Mouse (Mus musculus) lung, embryonic 14.5 days (tissue): ENCODE results near the gene Picalm. TPM values are rescaled to one million over a fixed set of nuclear protein-coding genes. Genes with fewer than 3 reads are reported as not detected.

Experiments used
- ATAC-seq: fragments of 200-750 bp; cut with Nextera tagmentation; 2 replicates; pipeline ENCODE4 v1.8.0; 2017; ENCODE audit warnings: mild to moderate bottlenecking, moderate TSS enrichment, moderate library complexity; ENCODE audit not compliant: insufficient read depth
- DNase-seq: peaks from one replicate; pipeline ENCODE4 v3.0.0-alpha.2; 2015
- H3K27ac ChIP-seq: fragments of 300-500 bp; sonication (generic); 2 replicates; pipeline ENCODE4 v1.5.1; 2014; ENCODE audit warnings: low read depth, mild to moderate bottlenecking, moderate library complexity
- H3K27me3 ChIP-seq: fragments of 300-500 bp; sonication (generic); 2 replicates; pipeline ENCODE4 v1.6.1; 2014; ENCODE audit warnings: low read length, control low read depth; ENCODE audit not compliant: insufficient read depth
- H3K36me3 ChIP-seq: fragments of 300-500 bp; sonication (generic); 2 replicates; pipeline ENCODE4 v1.6.1; 2014; ENCODE audit warnings: control low read depth; ENCODE audit not compliant: insufficient read depth
- H3K4me1 ChIP-seq: fragments of 300-500 bp; sonication (generic); 2 replicates; pipeline ENCODE4 v1.6.1; 2014; ENCODE audit warnings: antibody characterized with exemption, control low read depth; ENCODE audit not compliant: insufficient read depth
- H3K4me2 ChIP-seq: fragments of 300-500 bp; sonication (generic); 2 replicates; pipeline ENCODE4 v1.6.1; 2014; ENCODE audit warnings: mild to moderate bottlenecking
- H3K4me3 ChIP-seq: fragments of 300-500 bp; sonication (generic); 2 replicates; pipeline ENCODE4 v1.5.1; 2014; ENCODE audit warnings: low read depth, low read length
- H3K9ac ChIP-seq: fragments of 300-500 bp; sonication (generic); 2 replicates; pipeline ENCODE4 v1.6.1; 2014
- H3K9me3 ChIP-seq: fragments of 300-500 bp; sonication (generic); 2 replicates; pipeline ENCODE4 v1.6.1; 2016; ENCODE audit warnings: low read depth, low read length, control low read depth
- CTCF ChIP-seq: IDR thresholded peaks from 2 replicates; pipeline ENCODE4 v1.5.1; 2016; ENCODE audit warnings: antibody characterized with exemption, low read depth
- WGBS: fragments of 180-500 bp; shearing (Covaris S2); extraction: QIAGEN DNeasy Blood & Tissue Kit; methylation state at CpG from one replicate; pipeline ENCODE4 v1.1.7; 2014; 5-methylcytosine and 5-hydroxymethylcytosine counted together
- polyA plus RNA-seq: library from polyadenylated mRNA; unstranded; fragments of >200 nt; fragmentation: Nextera tagmentation; extraction: Ambion mirVana; gene quantifications from 2 replicates; pipeline ENCODE4 v1.2.1, GENCODE M21; 2014

The Picalm gene
- 53.6 and 59.9 TPM in 2 replicates for polyA plus RNA-seq

DNA sequence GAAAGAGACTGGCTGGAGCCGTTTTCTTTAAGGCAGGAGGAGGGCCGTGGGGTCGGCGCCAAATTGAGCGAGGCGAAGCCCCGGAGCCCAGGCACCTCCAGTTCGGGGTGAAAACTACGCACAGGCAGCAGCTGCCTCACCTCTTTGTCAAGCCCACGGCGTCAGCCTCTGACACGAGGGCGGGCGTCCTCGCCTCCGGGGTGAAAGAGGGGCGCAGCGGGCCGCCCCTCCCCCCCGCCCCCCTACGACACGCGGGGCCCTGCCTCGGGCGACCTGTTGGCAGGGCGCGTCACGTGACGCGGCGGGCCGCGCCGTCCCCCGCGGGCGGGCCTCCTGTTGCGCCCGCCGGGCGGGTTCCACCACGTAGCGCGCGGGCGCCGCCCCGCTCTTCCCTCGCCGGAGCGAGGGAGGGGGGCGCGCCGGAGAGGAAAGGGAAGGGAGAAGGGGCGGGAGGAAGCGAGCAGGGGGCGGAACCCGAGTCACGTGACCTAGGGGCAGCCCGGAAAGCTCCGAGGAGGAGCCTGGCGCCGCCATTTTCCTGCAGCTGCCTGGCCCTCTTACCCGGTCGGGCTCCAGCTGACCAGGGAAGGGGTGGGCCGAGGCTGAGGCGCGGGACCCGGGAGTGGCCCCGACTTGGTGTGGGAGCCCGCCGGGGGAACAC is at the start of gene Picalm:
TSS of gene Picalm (plus strand) at position 482 of the 661 bp plus-strand sequence.
- under 1% methylated on average over 57 of the region's 72 CpGs for WGBS
- TF ChIP-seq CTCF, result no peak
- ATAC-seq (peak; percentile 94), DNase-seq (peak; percentile 99)
- Histone ChIP-seq H3K9me3 (no peaks in the 10 kb centered on the region), H3K4me2 (peak within 1 kb of the TSS; percentile 64), H3K9ac (peak within 1 kb of the TSS; percentile 98), H3K27ac (peak within 1 kb of the TSS; percentile 99), H3K4me3 (peak within 1 kb of the TSS; percentile 96), H3K4me1 (0 out of 2 replicates have a peak, but pooled peaks cover 15% of the 10 kb centered on the region), H3K36me3 (no peaks in the 10 kb centered on the region), H3K27me3 (no peaks in the 10 kb centered on the region)

DNA sequence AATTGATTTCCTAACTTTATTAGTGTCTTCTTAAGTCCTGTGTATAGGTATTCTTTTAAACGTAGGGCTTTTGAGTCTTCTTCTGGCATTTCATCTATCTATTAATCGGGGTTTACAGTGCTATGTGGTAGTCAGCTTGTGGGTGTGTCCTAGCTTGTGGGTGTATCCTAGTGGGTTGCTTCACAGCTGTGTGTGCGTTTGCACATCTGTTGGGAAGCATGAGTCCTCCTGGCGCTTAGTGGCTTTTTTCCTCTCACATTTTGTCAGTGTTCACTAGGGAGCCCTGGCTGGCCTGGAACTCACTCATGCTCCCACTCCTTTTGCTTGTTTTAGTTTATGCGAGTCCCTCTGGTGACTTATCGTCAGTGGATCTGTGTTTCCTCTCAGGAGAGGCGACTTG is 46.2 kb upstream of the Picalm start:
- 53% methylated on average over 7 of the region's 7 CpGs for WGBS
- DNase-seq, result peak; percentile 23

DNA sequence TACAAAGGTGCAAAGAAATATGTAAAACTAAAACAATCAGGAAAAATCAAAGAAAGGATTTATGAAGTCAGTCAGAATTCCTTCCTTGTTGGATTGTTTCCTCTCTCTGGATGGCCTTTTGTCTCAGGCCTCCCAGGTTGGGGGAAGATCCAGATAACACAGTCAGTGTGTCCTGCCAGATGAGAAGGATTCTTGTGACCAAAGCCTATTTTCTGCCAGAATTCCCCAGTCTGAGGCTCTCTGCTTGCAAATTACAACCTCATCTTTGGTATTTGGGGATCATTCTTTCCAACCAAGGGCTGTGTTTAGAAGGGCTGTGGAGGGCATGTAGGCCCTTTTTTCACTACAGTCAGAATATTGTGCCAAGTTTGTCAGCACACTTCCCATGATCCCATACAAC is 45.5 kb upstream of the Picalm start:
- DNase-seq (peak; percentile 23), ATAC-seq (no peak)
- Histone ChIP-seq H3K4me3 (no peak overlapping the region), H3K9me3 (no peaks in the 10 kb centered on the region), H3K4me1 (0 out of 2 replicates have a peak, but pooled peaks cover 3% of the 10 kb centered on the region), H3K36me3 (no peaks in the 10 kb centered on the region), H3K27me3 (no peaks in the 10 kb centered on the region), H3K9ac (no peak overlapping the region), H3K27ac (peak overlapping the region; percentile 48; the same call in 1 of the 2 replicates), H3K4me2 (no peak overlapping the region)
- no peak for TF ChIP-seq CTCF

More for the DNA sequence above, 46.2 kb upstream of the Picalm start:
- Histone ChIP-seq H3K9ac (no peak overlapping the region), H3K9me3 (no peaks in the 10 kb centered on the region), H3K27me3 (no peaks in the 10 kb centered on the region), H3K36me3 (no peaks in the 10 kb centered on the region), H3K4me1 (0 out of 2 replicates have a peak, but pooled peaks cover 3% of the 10 kb centered on the region), H3K27ac (no peak overlapping the region; the same call in 1 of the 2 replicates), H3K4me2 (no peak overlapping the region), H3K4me3 (no peak overlapping the region)
- peak; percentile 74; the same call in 1 of the 2 replicates for ATAC-seq
- no peak for TF ChIP-seq CTCF

DNA sequence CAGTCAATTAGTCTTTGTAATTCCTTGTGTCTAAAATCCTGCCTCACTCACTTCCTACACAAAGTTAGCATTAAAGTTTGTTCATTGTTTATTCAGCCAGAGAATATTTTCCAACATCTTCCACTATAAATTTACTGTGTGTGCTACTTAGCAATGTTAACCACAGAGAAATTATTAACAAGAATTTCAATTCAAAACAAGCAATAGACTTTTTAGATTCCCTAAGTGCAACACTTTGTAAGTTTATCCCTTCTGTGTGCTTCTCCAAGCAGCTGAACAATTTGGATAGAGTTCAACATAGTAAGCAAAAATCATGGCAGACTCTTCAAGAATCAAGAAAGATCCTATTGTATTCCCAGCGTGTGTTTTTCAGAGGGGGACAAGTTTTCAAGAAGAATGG is 44.3 kb upstream of the Picalm start:
- 0 out of 2 replicates have a peak, but pooled peaks cover 3% of the 10 kb centered on the region for H3K4me1 ChIP-seq
- H3K4me2 ChIP-seq, result no peak overlapping the region
- H3K27ac ChIP-seq, result peak overlapping the region; percentile 46; the same call in 1 of the 2 replicates
- H3K9me3 ChIP-seq, result no peaks in the 10 kb centered on the region
- DNase-seq (peak; percentile 26), ATAC-seq (no peak)
- H3K9ac ChIP-seq, result no peak overlapping the region
- H3K27me3 ChIP-seq, result no peaks in the 10 kb centered on the region
- no peaks in the 10 kb centered on the region for H3K36me3 ChIP-seq
- TF ChIP-seq CTCF, result no peak
- H3K4me3 ChIP-seq, result no peak overlapping the region
- 18% methylated on average over 1 of the region's 1 CpGs for WGBS

DNA sequence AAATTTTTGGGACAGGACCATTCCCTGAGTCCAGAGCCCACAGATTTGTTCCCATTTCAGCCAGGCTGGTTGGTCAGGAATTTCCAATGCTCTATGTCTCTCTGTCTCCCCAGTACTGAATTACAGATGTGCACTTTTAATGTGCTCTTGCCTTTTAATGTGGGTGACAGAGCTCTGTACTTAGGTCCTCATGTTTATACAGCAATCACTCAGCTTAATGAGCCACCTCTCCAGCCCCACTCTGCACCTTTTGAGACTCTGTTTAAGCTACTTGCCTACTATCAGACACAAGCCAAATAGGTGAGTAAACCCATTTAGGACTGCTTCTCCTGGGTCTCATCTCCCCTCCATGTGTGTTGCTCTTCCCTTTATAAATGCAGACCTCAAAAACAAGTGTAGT is 43.2 kb upstream of the Picalm start:
- no peaks in the 10 kb centered on the region for H3K9me3 ChIP-seq
- no peak overlapping the region for H3K9ac ChIP-seq
- H3K36me3 ChIP-seq, result no peaks in the 10 kb centered on the region
- no peaks in the 10 kb centered on the region for H3K27me3 ChIP-seq
- no peak overlapping the region for H3K27ac ChIP-seq
- H3K4me3 ChIP-seq, result no peak overlapping the region
- DNase-seq, result no peak
- TF ChIP-seq CTCF, result no peak
- no peak for ATAC-seq
- H3K4me1 ChIP-seq, result 0 out of 2 replicates have a peak, but pooled peaks cover 3% of the 10 kb centered on the region
- no peak overlapping the region for H3K4me2 ChIP-seq

DNA sequence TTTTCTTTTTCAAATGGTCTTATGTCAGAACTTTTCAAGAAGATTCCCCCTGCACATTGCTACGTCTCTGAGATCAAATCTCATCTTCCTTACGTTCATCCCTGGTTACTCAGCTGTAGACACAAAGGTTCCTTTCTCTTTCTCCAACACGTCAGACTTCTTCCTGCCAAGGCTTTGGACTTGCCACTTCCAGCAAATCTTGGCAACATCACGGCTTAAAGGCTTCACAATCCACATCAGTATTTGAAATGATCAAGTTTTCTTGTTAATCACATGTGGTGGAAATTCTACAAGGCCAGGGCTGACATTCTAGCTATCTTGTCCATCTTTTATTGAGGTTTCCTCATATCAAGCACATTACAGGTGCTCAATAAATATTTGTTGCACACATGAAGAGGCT is 39.0 kb upstream of the Picalm start:
- 55% methylated on average over 4 of the region's 4 CpGs for WGBS

DNA sequence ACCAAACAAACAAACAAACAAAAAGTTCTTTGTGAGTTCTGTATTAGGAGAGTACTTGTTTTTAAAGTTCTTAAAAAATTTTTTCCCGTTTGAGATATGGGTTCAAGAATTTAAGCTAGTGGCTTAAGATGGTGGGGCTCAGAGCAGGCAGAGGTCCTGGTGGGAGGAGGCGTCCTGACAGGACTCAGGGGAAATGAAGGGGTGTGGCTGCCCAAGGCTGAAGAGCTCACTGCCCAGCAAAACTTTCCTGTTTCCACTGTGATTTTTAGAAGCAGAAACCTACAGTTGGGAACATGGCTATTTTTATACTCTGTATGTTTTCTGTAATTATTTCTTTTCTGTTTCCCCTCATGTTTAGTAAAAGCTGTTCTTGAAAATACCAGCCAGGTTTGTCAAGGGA is 38.3 kb upstream of the Picalm start:
- ATAC-seq (no peak), DNase-seq (no peak)
- WGBS, result 32% methylated on average over 2 of the region's 2 CpGs

More for the DNA sequence above, 39.0 kb upstream of the Picalm start:
- H3K9ac ChIP-seq, result no peak overlapping the region
- ATAC-seq, result no peak
- no peak overlapping the region for H3K4me2 ChIP-seq
- H3K27ac ChIP-seq, result no peak overlapping the region
- DNase-seq, result no peak
- H3K27me3 ChIP-seq, result no peaks in the 10 kb centered on the region
- no peak overlapping the region for H3K4me3 ChIP-seq
- H3K4me1 ChIP-seq, result no peaks in the 10 kb centered on the region
- TF ChIP-seq CTCF, result no peak
- H3K9me3 ChIP-seq, result no peaks in the 10 kb centered on the region
- no peaks in the 10 kb centered on the region for H3K36me3 ChIP-seq

More for the DNA sequence above, 38.3 kb upstream of the Picalm start:
- Histone ChIP-seq H3K27ac (no peak overlapping the region), H3K4me2 (no peak overlapping the region), H3K9me3 (no peaks in the 10 kb centered on the region), H3K4me3 (no peak overlapping the region), H3K4me1 (no peaks in the 10 kb centered on the region), H3K27me3 (no peaks in the 10 kb centered on the region), H3K9ac (no peak overlapping the region), H3K36me3 (no peaks in the 10 kb centered on the region)
- no peak for TF ChIP-seq CTCF
